Mouse (Mus musculus): Measurements from ENCODE around the gene Slc43a1. TPM values are rescaled to one million over a fixed set of nuclear protein-coding genes. Genes with fewer than 3 reads are reported as not detected.

The Slc43a1 gene
- polyA plus RNA-seq, 1 experiment from 2014 or later: 16.3 TPM

DNA sequence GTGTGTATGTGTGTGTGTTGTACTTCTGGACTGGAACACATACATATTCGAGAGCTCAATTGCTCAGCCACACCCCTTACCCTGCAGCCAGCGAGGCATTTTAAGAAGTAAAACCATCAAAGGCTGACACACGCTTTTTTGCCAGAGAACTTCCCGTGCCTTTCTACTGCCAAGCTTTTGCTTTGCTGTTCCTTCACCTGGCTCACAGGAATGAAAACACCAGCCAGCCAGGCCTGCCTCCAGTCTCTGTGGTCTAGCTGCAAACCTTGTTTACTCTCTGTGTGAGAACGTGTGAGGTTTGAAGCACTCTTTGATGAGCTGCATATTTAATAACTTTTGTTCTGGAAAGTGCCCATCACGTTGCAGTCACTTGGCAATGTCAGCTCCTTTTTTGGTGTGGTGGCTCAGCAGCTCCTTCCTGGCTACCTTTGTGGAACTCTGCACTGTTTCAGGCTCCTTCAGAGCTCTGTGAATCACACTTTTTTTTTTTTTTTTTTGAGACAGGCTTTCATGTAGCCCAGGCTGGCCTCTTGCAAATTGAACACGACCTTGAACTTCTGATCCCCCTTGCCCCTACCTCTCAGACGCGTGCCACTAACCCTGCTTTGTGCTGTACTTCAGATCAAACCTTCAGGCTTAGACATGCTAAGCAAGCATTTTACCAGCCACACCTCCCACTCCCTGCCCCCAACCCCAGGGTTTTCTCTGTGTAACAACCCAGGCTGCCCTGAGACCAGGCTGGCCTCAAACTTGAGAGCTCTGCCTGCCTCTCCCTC lies 645 bp upstream of the Slc43a1 start:
- 33% methylated on average over 9 of the region's 9 CpGs for WGBS
- Histone ChIP-seq H3K4me3 (replicated peaks) (no peak overlapping the region), H3K27me3 (replicated peaks) (no peaks in the 10 kb centered on the region)

DNA sequence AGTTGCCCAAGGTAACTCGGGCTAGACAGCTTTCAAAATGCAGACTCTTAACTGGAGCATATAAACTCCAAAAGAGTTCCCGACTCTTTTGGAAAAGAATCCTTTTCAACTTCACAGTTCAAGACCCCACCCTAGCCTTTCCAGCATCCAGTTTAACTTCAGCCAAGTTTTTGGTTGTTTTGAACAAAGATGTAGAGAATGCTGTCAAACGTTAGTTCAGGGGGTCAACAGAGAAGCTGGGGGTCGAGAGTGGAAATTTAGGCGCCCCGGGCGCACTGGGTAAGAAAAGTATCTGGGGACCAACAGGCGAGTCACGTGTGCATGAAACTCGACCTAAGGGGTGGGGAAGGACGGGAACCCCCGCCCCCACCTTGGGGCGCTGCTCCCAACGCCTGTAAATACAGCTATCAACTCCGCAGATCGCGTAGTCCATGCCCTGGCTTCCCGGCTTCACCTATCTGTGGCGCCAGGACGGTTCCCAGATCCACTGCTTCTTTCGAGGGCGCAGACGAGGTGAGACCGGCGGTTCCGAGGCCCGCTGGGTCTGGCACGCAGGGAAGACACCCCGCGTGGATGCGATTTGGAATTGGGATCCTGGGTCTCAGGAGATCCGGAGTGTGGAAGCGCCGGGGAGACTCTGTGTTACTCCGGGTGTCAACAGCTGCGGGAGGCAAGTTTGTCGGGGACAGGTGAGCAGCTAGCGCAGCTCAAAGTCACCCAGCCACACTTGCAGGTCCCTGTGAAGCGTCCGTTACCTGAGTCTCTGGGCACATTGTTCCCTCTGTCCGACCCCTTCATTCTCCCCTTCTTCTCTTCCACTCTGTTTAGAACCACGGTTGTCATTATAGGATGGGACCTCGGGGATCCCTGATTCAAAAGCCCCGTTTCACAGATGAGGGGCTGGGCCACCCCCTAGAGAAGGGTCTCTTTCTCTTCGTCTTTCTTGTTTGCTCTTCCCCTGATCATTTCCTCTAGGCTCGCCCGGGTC lies 637 bp downstream of the Slc43a1 start:
- H3K9ac ChIP-seq: peak overlapping the region; percentile 77
- H3K4me3 ChIP-seq (replicated peaks): peak overlapping the region; percentile 60
- peak; percentile 50 for ATAC-seq
- H3K4me1 ChIP-seq (replicated peaks): peaks cover 29% of the 10 kb centered on the region
- H3K27me3 ChIP-seq (replicated peaks): no peaks in the 10 kb centered on the region
- H3K36me3 ChIP-seq: no peaks in the 10 kb centered on the region
- WGBS: under 1% methylated on average over 47 of the region's 47 CpGs
- no peaks in the 10 kb centered on the region for H3K9me3 ChIP-seq
- H3K4me2 ChIP-seq (replicated peaks): peak overlapping the region; percentile 97
- H3K27ac ChIP-seq: peak overlapping the region; percentile 91

More for the DNA sequence above, 645 bp upstream of the Slc43a1 start:
- H3K9ac ChIP-seq: no peak overlapping the region
- no peak overlapping the region for H3K27ac ChIP-seq
- ATAC-seq: no peak
- H3K9me3 ChIP-seq: no peaks in the 10 kb centered on the region
- H3K36me3 ChIP-seq: no peaks in the 10 kb centered on the region
- peaks cover 29% of the 10 kb centered on the region for H3K4me1 ChIP-seq (replicated peaks)
- no peak overlapping the region for H3K4me2 ChIP-seq (replicated peaks)

DNA sequence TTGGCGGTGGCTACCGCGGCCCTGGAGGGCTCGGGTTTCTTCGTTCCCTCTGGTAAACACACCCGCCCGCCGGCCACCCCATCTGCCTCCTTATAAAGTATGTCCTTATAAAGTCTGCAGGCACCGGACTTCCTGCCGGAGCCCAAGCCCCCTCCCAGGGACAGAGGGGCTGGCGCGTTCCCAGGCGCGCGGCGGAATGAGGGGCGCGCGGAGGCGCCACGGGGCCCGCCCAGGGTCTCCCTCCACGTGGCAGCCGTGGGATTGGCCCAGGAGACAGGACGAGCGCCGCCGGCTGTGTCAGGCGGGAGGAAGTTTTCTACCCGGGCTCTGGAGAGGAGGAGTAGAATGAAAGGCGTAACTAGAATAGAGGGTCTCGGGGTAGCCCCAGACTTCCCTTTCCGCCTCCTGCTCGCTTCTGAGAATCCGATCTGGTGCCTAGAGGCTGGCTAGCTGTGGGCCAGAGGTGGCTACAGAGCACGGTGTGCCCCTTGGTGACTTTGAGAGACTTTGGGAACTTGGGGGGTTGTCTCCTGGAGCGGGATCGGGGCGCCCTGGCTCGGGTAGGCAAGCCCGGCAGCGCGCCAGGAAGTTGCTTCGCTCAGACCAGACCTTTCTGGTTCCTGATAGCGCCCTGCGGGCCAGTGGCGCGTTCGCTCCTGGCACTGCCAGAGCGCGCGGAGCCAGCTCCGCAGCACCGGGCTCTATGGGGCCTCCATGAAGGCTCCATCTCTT lies 1.5 kb downstream of the Slc43a1 start:
- peak; percentile 88 for ATAC-seq
- under 1% methylated on average over 54 of the region's 54 CpGs for WGBS

DNA sequence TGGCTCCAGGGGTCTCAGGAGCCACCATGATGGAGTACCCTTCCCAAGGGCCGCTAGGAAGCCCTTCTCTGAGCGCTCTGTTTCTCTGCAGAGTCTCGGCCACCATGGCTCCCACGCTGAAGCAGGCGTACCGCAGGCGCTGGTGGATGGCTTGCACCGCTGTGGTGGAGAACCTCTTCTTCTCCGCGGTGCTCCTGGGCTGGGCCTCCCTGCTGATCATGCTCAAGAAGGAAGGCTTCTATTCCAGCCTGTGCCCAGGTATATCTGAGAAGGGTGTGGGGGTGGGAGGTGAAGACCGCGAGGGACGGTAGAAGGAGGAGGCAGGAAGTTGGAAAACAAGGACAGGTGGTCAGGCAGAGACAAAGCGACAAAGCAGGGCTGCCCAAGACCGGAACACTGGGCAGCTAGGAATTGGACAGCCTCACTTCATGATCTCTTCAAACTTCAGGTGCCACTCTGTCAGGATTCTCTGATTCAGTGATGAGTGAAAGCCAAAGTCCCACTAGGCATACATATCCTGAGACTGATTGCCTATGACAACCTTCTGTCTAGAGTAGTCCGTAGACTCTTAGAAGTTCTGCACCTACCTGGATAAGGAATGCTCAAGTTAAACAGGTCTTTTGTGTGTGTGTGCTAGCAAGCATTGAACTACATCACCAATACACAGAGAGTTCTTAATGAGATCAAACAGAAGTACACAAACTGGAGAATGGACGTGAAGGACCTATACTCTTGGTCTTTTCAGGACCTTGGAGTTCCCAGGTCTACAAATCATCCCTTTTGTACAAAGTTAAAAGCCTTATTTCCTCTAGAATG lies 2.3 kb downstream of the Slc43a1 start:
- Histone ChIP-seq H3K4me2 (replicated peaks) (peak overlapping the region; percentile 97), H3K4me3 (replicated peaks) (peak overlapping the region; percentile 60), H3K36me3 (no peaks in the 10 kb centered on the region), H3K4me1 (replicated peaks) (peaks cover 29% of the 10 kb centered on the region), H3K27ac (peak overlapping the region; percentile 91), H3K27me3 (replicated peaks) (no peaks in the 10 kb centered on the region), H3K9ac (peak overlapping the region; percentile 77), H3K9me3 (no peaks in the 10 kb centered on the region)
- WGBS: 5% methylated on average over 17 of the region's 17 CpGs
- ATAC-seq: peak; percentile 30

More for the DNA sequence above, 1.5 kb downstream of the Slc43a1 start:
- Histone ChIP-seq H3K9ac (peak overlapping the region; percentile 77), H3K27me3 (replicated peaks) (no peaks in the 10 kb centered on the region), H3K27ac (peak overlapping the region; percentile 91), H3K4me1 (replicated peaks) (peaks cover 29% of the 10 kb centered on the region), H3K4me2 (replicated peaks) (peak overlapping the region; percentile 97), H3K4me3 (replicated peaks) (peak overlapping the region; percentile 60), H3K9me3 (no peaks in the 10 kb centered on the region), H3K36me3 (no peaks in the 10 kb centered on the region)

DNA sequence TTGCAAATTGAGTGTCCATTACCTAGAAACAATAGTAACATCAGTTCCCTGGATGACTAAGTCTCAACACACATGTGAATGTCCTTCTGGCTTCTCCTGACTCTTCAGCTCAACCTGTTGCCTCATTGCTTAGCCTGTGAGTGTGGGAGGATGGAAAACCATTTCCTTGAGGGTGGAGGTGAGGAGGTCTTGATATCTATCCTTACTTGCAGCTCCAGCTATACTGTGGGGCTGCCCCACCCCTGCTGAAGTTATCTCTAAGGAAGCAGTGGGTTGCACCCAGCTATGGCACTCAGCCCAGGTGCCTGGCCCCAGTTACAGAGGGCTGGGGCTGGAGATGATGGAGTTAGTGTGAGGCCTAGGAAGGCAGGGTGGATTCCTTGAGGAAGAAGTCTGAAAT lies 3.3 kb downstream of the Slc43a1 start:
- Histone ChIP-seq H3K4me1 (replicated peaks) (peaks cover 29% of the 10 kb centered on the region), H3K9me3 (no peaks in the 10 kb centered on the region), H3K9ac (no peak overlapping the region), H3K4me2 (replicated peaks) (peak overlapping the region; percentile 97), H3K27ac (no peak overlapping the region), H3K36me3 (no peaks in the 10 kb centered on the region), H3K27me3 (replicated peaks) (no peaks in the 10 kb centered on the region), H3K4me3 (replicated peaks) (peak overlapping the region; percentile 60; the same call in 1 of the 2 replicates)
- ATAC-seq: peak; percentile 42; the same call in 1 of the 2 replicates

DNA sequence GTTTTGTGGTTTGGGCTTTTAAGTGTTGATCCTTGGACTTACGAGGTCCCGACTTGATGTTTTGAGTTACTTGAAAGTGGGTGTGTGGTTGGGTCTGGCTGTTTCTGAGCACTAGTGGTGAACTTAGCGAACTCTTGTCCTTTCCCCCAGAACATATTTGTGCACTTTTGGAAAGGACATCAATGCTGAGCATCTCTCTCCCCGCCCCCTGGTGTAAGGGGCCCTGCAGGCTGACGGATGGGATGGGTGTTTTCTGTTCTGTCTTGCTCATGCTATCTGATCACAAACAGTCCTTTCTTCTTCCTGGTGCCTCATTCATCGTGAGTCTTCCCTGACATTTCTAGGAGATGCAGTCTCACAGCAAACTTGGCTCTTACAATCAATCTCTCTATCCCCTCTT lies 5.0 kb downstream of the Slc43a1 start:
- no peak overlapping the region for H3K27ac ChIP-seq
- no peaks in the 10 kb centered on the region for H3K9me3 ChIP-seq
- no peak overlapping the region for H3K4me2 ChIP-seq (replicated peaks)
- no peak overlapping the region for H3K4me3 ChIP-seq (replicated peaks)
- H3K36me3 ChIP-seq: no peaks in the 10 kb centered on the region
- peaks cover 24% of the 10 kb centered on the region for H3K4me1 ChIP-seq (replicated peaks)
- no peak overlapping the region for H3K9ac ChIP-seq
- no peaks in the 10 kb centered on the region for H3K27me3 ChIP-seq (replicated peaks)
- no peak for ATAC-seq
- 76% methylated on average over 6 of the region's 6 CpGs for WGBS

DNA sequence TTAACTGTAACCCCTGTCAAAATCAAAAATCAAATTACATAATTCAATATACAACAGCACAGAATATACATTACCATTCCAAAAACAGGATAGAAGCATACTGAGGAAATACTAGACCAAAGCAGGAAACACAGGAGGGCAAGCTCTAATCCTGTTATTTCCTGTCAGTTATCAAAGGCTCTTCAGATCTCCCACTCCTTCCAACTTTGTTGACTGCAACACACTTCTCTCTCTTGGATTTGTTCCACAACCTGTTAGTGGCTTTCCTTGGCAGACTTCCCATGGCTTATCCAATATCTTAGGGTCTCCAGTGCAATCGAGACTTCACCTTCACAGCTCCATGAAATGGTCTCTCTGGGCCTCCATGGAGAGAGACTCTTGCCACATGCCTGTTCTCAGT lies 6.6 kb downstream of the Slc43a1 start:
- no peak overlapping the region for H3K4me2 ChIP-seq (replicated peaks)
- peaks cover 15% of the 10 kb centered on the region for H3K4me1 ChIP-seq (replicated peaks)
- no peak overlapping the region for H3K27ac ChIP-seq
- no peaks in the 10 kb centered on the region for H3K27me3 ChIP-seq (replicated peaks)
- ATAC-seq: no peak
- H3K4me3 ChIP-seq (replicated peaks): no peak overlapping the region
- no peaks in the 10 kb centered on the region for H3K9me3 ChIP-seq
- H3K36me3 ChIP-seq: 0 out of 2 replicates have a peak, but pooled peaks cover 3% of the 10 kb centered on the region
- H3K9ac ChIP-seq: no peak overlapping the region
- 69% methylated on average over 1 of the region's 1 CpGs for WGBS

DNA sequence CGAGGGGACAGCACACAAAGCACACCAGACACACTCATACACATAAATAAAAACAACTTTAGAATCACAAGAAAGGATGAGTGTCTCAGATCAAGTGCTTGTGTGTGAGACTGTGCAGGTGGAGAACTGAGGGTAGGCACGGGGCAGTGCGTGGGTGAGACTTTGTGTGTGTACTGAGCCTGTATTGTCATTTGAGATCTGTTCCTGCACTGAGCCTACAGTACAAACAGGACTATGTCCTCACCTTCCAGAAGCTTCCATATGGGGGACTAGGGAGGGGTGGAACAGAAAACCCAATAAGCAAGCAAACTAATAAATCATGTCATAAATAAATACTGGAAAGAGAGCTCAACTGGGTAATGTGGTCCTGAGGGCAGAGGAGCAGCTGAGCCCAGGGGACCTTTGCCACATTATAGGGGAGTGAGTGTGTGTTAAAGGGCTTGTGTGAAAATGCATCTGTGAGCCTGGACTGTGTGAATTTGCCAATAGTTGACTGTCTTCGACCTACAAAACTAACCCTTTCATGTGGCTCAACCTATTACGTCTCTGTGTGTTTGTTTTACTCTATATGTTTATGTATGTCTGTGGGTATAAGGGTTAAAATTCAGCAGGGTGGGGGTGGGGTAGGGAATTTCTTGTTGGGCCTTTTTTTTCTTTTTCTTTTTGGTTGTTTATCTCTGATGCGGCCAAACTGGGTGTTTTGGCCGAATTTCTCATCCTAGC lies 11.9 kb downstream of the Slc43a1 start:
- H3K27me3 ChIP-seq (replicated peaks): no peaks in the 10 kb centered on the region
- H3K9ac ChIP-seq: no peak overlapping the region
- peak overlapping the region; percentile 46; the same call in 1 of the 2 replicates for H3K27ac ChIP-seq
- H3K4me2 ChIP-seq (replicated peaks): peak overlapping the region; percentile 47
- no peak overlapping the region for H3K4me3 ChIP-seq (replicated peaks)
- peaks cover 9% of the 10 kb centered on the region for H3K4me1 ChIP-seq (replicated peaks)
- peak; percentile 41; the same call in 1 of the 2 replicates for ATAC-seq
- no peaks in the 10 kb centered on the region for H3K9me3 ChIP-seq
- 46% methylated on average over 7 of the region's 7 CpGs for WGBS
- H3K36me3 ChIP-seq: peaks cover 14% of the 10 kb centered on the region

DNA sequence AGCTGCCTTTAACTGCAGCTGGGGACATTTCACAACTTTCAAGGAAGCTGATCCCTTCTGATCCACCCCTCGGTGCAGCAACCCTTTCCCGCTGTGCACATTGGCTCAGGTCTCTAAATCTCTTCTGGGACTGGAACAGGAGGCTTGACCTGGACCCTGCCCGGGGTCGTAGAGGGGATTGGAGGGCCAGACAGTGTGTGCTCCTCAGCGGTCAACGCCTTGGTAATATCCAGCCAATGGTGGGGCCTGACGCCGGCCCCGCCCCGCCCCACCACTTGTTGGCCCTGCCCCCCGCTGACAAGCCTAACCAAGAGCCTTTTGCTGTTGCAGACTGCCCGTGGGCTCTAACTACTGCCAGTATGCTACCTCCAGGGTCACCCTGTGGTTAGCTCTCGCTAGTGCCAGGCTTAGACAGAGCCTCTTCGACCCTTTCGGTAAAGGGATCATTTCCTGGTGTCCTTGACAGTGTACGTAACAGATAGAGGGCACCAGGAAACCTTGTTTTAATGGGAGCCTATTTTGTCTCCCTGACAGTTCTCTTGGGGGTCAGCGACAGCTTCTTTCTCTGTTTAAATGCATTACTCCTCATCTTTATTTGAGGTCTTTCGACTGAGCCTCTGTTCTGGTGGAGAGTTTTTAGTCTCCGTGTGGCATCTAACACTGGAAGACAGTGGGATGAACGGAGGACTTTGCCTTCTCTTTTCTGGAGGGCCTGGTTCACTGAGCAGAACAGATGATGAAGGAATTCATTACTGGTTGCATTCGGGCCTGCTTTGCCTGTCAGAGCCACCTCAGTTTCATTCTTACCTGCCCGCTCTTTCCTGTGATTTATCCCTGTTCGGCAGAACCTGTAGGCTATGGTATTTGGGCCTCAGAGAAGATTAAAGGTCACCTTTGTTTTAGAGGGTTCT lies 12.7 kb downstream of the Slc43a1 start:
- H3K4me1 ChIP-seq (replicated peaks): peaks cover 9% of the 10 kb centered on the region
- no peaks in the 10 kb centered on the region for H3K9me3 ChIP-seq
- no peak overlapping the region for H3K9ac ChIP-seq
- peak overlapping the region; percentile 7; the same call in 1 of the 2 replicates for H3K27ac ChIP-seq
- H3K4me3 ChIP-seq (replicated peaks): 0 out of 2 replicates have a peak overlapping the region, but pooled peaks have one; percentile 17
- peaks cover 14% of the 10 kb centered on the region for H3K36me3 ChIP-seq
- ATAC-seq: peak; percentile 92
- WGBS: 35% methylated on average over 23 of the region's 23 CpGs
- H3K4me2 ChIP-seq (replicated peaks): peak overlapping the region; percentile 47
- no peaks in the 10 kb centered on the region for H3K27me3 ChIP-seq (replicated peaks)

DNA sequence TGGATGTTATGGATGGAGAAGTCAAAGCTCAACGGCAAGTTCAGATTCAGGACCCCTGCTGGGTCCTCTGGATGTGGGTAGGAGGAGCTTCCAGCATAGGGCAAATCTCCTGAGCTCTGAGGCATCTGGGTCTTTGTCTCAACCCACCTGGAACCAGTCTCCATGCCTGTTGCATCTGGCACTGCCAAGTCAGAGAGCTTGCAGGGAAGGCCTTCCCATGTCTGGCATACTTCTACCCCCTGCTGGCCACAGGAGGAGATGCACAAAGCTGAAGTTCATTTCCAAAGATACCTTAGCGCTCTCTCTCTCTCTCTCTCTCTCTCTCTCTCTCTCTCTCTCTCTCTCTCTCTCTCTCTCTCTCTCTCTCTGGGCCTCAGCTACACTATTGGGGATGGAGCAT lies 17.1 kb downstream of the Slc43a1 start:
- Histone ChIP-seq H3K36me3 (peaks cover 17% of the 10 kb centered on the region), H3K27me3 (replicated peaks) (no peaks in the 10 kb centered on the region), H3K9me3 (no peaks in the 10 kb centered on the region), H3K9ac (no peak overlapping the region), H3K4me2 (replicated peaks) (no peak overlapping the region), H3K4me3 (replicated peaks) (no peak overlapping the region), H3K4me1 (replicated peaks) (peaks cover 4% of the 10 kb centered on the region; the same call in 1 of the 2 replicates), H3K27ac (no peak overlapping the region)
- ATAC-seq: peak; percentile 44; the same call in 1 of the 2 replicates
- WGBS: 54% methylated on average over 2 of the region's 2 CpGs
